Mouse (Mus musculus) neutrophil, adult 5-6 weeks (primary cell): ENCODE data around the gene Pilra. TPM values are rescaled to one million over a fixed set of nuclear protein-coding genes. Genes with fewer than 3 reads are reported as not detected.
A peak's percentile ranks its signal among the peaks of the same experiment; 100 is the strongest.
"Not testable (repeated sequence)": the region's sequence is repeated elsewhere in the genome, so short reads cannot be mapped to it uniquely, and the experiment has no call there.

Source experiments
- ATAC-seq: fragments of 151-379, 151-347 bp; 2 replicates; pipeline ENCODE4 v1.8.0; 2017; ENCODE audit warnings: mild to moderate bottlenecking, moderate TSS enrichment; ENCODE audit not compliant: insufficient number of reproducible peaks, poor library complexity, low FRiP score, severe bottlenecking; ENCODE audit errors: extremely low read depth
- total RNA-seq: library from RNA; stranded (forward); fragments of 200-1000 nt; gene quantifications from 2 replicates; pipeline ENCODE4 v1.2.3, GENCODE M21; 2017

The Pilra gene
- 321 and 361 TPM in 2 replicates for total RNA-seq

- ATAC-seq: peak; percentile 80
Measured at GRCm38 (mm10) chr5:137835966-137836520, at the start of gene Pilra. TSS of gene Pilra (minus strand) at chr5:137836281.

DNA sequence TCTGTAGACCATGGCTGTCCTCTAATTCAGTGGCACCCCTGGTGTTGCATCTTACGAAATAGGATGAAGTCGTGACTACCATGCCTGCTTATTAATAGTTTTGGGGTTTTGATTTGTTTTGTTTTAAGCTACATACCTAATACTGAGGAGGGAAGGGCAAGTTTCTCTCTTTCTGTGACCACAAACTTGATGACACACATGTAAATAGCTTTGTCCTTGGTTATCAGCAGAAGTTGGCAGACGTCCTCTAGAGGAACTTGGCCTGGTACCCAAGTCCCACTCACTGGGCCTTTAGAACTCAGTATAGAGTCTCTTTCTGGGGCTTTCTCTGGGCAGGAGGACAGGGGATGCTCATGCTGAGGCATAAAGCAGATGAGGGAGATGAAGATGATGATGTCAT lies 47.3 kb upstream of the Pilra start:
- no peak for ATAC-seq

- ATAC-seq: 0 out of 2 replicates have a peak, but pooled peaks have one; percentile 23
Measured at GRCm38 (mm10) chr5:137882922-137883321, 46.8 kb upstream of the Pilra start.

GRCm38 (mm10) chr5:137877860-137878259 lies 41.8 kb upstream of the Pilra start:
- ATAC-seq: 0 out of 2 replicates have a peak, but pooled peaks have one; percentile 30

DNA sequence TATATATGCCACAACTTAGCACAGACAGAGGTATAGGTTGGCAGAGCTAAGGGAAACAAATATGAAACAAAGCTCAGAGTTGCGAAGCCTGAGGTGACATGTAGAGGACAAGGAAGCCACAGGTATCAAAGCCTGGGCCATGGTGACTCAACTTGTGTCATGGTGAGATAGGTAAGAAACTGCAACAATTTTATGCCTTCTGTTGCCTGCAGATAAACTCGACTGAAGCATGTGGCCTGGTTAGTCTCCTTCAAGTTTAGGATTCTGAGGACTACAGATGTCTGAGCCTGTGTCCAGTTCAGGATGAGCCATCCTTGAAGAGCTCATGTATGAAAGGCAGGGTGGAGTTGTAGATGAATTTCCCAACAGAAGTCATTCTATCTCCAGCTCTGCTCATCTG lies 39.0 kb upstream of the Pilra start:
- no peak for ATAC-seq

DNA sequence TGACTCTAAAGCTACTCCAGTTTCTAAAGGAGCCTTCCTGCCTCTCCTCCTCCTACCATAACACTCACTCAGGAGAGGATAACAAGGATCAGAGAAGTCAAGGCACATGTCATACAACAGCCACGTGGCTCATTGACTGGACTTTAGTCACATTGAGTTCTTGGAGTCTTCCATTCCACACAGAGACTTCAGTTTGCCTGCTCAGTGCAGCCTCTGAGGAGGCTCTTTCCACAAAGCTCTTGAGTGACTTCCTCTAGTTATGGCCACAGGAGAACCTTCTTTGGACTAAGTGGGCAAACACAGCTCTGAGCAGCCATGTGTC lies 36.3 kb upstream of the Pilra start:
- ATAC-seq: not testable (repeated sequence)

GRCm38 (mm10) chr5:137871644-137872380 lies 35.7 kb upstream of the Pilra start, which contains the start of gene Pilrb2:
TSS of gene Pilrb2 (minus strand) at chr5:137871815.
- peak; percentile 86 for ATAC-seq

DNA sequence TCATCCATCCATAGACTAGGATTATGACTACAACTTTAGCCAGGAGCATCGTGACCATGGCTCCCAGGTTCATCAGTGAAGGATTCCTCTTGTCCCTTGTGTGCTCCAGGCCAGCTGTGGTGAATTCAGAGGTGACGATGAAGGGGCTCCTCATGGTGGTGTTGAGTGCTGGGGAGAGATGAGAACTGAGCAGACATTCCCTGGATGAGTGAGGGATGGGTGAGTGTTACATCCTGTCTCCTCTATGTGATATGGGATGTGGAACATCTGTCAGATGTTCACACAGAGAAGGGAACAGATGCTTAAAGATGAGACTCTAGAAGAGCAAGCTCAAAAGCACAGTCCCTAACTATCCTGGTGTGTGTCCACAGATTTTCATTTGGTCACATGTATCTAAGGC lies 32.5 kb upstream of the Pilra start:
- ATAC-seq: not testable (repeated sequence)

DNA sequence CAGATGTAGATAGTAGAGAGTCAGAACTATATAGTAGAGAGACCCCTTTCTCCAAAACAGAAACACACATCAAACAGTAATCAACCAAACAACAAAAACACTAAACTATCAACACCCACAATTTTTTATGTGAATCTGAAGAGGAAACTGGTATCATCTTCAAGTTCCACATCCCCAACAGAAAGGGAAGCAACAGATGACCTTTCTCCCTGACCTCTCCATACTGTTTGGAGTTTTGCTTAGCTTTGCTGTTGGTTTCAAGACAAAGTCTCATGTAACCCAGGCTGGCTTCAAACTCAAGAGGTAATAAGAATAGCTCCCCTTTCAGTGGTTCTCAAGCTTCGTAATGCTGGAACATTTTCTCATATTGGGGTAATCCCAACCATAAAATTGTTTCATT lies 27.9 kb upstream of the Pilra start:
- ATAC-seq: not testable (repeated sequence)

DNA sequence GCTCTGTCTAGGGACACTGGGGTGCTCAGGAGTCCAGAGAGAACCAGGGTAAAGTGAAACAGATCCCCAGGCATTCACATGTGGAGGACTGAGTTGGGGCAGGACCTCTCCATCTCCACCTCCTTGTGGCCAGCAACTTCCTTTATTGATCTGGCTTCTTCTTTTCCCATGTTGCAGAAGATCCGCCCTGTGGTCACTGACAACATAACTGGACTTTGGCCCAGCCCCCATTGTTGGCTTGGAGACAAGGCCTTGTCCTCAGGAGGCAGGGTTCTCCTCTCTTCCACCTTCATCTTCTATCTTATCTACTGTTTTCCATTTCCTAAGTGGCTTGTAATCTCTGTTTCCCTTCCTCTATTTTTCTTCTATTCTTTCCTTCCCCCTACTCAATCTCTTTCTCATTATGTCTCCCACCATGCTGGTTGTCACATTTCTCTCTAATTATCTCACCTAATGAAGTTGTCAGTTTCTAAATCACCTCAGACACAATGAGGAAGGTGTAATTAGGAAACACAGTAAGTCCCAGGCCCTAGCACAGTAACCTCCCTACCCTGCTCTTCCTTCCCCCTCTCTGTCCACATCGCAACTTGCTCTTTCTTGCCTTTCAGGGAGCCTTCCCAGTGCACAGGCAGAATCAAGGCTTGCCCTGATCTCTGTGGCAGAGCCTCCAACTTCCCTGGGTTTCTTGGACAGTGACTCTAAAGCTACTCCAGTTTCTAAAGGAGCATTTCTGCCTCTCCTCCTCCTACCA lies 22.1 kb upstream of the Pilra start, which contains the start of gene Pilrb1:
Pilrb1 (minus strand) TSS at position 147 of the 751 bp plus-strand sequence.
- peak; percentile 88 for ATAC-seq

- peak; percentile 50; the same call in 1 of the 2 replicates for ATAC-seq
Measured at GRCm38 (mm10) chr5:137856870-137857269, 20.8 kb upstream of the Pilra start.

DNA sequence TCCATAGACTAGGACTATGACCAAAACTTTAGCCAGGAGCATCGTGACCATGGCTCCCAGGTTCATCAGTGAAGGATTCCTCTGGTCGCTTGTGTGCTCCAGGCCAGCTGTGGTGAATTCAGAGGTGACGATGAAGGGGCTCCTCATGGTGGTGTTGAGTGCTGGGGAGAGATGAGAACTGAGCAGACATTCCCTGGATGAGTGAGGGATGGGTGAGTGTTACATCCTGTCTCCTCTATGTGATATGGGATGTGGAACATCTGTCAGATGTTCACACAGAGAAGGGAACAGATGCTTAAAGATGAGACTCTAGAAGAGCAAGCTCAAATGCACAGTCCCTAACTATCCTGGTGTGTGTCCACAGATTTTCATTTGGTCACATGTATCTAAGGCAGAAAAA lies 18.8 kb upstream of the Pilra start:
- not testable (repeated sequence) for ATAC-seq

GRCm38 (mm10) chr5:137850313-137850712 lies 14.2 kb upstream of the Pilra start:
- not testable (repeated sequence) for ATAC-seq

GRCm38 (mm10) chr5:137837110-137837509 lies 1.0 kb upstream of the Pilra start:
- peak; percentile 42; the same call in 1 of the 2 replicates for ATAC-seq

- ATAC-seq: no peak
Measured at GRCm38 (mm10) chr5:137836611-137837010, 530 bp upstream of the Pilra start.

- ATAC-seq: no peak
Measured at GRCm38 (mm10) chr5:137833500-137833899, 2.6 kb downstream of the Pilra start.

- peak; percentile 28 for ATAC-seq
Measured at GRCm38 (mm10) chr5:137831506-137831905, 4.6 kb downstream of the Pilra start.

- peak; percentile 18; the same call in 1 of the 2 replicates for ATAC-seq
Measured at GRCm38 (mm10) chr5:137831106-137831505, 5.0 kb downstream of the Pilra start.

DNA sequence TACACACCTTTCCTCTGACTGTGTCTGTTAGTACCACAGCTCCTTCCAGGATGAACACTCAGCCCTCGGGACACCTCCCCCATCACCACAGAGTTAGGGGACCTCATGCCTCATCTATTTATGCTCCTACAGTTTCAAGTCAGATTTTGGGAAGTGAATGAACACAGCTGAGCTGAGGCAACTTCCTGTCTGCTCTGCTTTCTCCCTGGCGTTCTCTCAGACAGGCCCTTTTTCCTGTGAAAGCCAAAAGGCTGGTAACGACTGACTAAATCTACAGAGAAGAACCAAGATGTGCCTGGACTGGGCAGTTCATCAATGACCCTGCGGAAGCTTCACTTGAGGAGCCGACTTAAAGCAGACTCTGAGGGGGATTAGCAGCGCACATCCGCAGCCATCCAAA lies 5.8 kb downstream of the Pilra start:
- ATAC-seq: no peak

GRCm38 (mm10) chr5:137828694-137829093 lies 7.4 kb downstream of the Pilra start:
- ATAC-seq: peak; percentile 82
